Mouse (Mus musculus): ENCODE measurements around the gene Gm13694. TPM values are rescaled to one million over a fixed set of nuclear protein-coding genes. Genes with fewer than 3 reads are reported as not detected.
"Not testable (repeated sequence)": the region's sequence is repeated elsewhere in the genome, so short reads cannot be mapped to it uniquely, and the experiment has no call there.

The Gm13694 gene
- polyA plus RNA-seq (2015; fragmentation: Nextera tagmentation; extraction: Ambion mirVana): not detected in 2 replicates

- not testable (repeated sequence) for H3K9me3 ChIP-seq; H3K4me2 ChIP-seq; H3K4me1 ChIP-seq (replicated peaks); H3K36me3 ChIP-seq; H3K4me3 ChIP-seq; ATAC-seq (ENCODE audit: low FRiP score, low read depth); H3K27ac ChIP-seq (replicated peaks); H3K27me3 ChIP-seq; H3K9ac ChIP-seq
- WGBS: no CpG with 5 or more reads among the region's 6 CpGs
Measured at GRCm38 (mm10) chr2:83978633-83979032, at the start of gene Gm13694. Gene Gm13694 (plus strand): TSS chr2:83978933.

- Histone ChIP-seq H3K9me3 (no peaks in the 10 kb centered on the region), H3K27me3 (no peaks in the 10 kb centered on the region), H3K4me3 (no peak overlapping the region), H3K9ac (no peak overlapping the region), H3K27ac (replicated peaks) (no peak overlapping the region), H3K4me2 (no peak overlapping the region), H3K36me3 (no peaks in the 10 kb centered on the region), H3K4me1 (replicated peaks) (no peaks in the 10 kb centered on the region)
- ATAC-seq (ENCODE audit: low FRiP score, low read depth): no peak
- WGBS: 63% methylated on average over 2 of the region's 2 CpGs
Measured at GRCm38 (mm10) chr2:83929478-83930088, 49.1 kb upstream of the Gm13694 start.

GRCm38 (mm10) chr2:83940931-83941361, 37.8 kb upstream of the Gm13694 start, which contains the start of gene Zswim2:
Gene Zswim2 (minus strand): TSS chr2:83941228.
- peak; percentile 99 for ATAC-seq (ENCODE audit: low FRiP score, low read depth)
- 0 out of 2 replicates have a peak within 1 kb of the TSS, but pooled peaks have one; percentile 2 for H3K9ac ChIP-seq
- H3K27ac ChIP-seq (replicated peaks): 0 out of 2 replicates have a peak within 1 kb of the TSS, but pooled peaks have one; percentile 3
- no peaks in the 10 kb centered on the region for H3K9me3 ChIP-seq
- under 1% methylated on average over 20 of the region's 20 CpGs for WGBS
- no peaks in the 10 kb centered on the region for H3K27me3 ChIP-seq
- no peaks in the 10 kb centered on the region for H3K36me3 ChIP-seq
- H3K4me3 ChIP-seq: peak within 1 kb of the TSS; percentile 38
- H3K4me2 ChIP-seq: peak within 1 kb of the TSS; percentile 80
- H3K4me1 ChIP-seq (replicated peaks): peaks cover 4% of the 10 kb centered on the region; the same call in 1 of the 2 replicates

- Histone ChIP-seq H3K27ac (replicated peaks) (no peak overlapping the region), H3K4me1 (replicated peaks) (peaks cover 4% of the 10 kb centered on the region; the same call in 1 of the 2 replicates), H3K27me3 (no peaks in the 10 kb centered on the region), H3K9me3 (no peaks in the 10 kb centered on the region), H3K9ac (no peak overlapping the region), H3K4me3 (peak overlapping the region; percentile 38), H3K36me3 (no peaks in the 10 kb centered on the region), H3K4me2 (peak overlapping the region; percentile 80)
- 35% methylated on average over 3 of the region's 3 CpGs for WGBS
- ATAC-seq (ENCODE audit: low FRiP score, low read depth): peak; percentile 39; the same call in 1 of the 2 replicates
Measured at GRCm38 (mm10) chr2:83941378-83941777, 37.4 kb upstream of the Gm13694 start.

- Histone ChIP-seq H3K4me1 (replicated peaks) (peaks cover 4% of the 10 kb centered on the region; the same call in 1 of the 2 replicates), H3K27me3 (no peaks in the 10 kb centered on the region), H3K27ac (replicated peaks) (no peak overlapping the region), H3K4me3 (no peak overlapping the region), H3K4me2 (no peak overlapping the region), H3K9ac (no peak overlapping the region), H3K36me3 (no peaks in the 10 kb centered on the region), H3K9me3 (no peaks in the 10 kb centered on the region)
- WGBS: 77% methylated on average over 4 of the region's 4 CpGs
- ATAC-seq (ENCODE audit: low FRiP score, low read depth): no peak
Measured at GRCm38 (mm10) chr2:83941792-83942191, 36.9 kb upstream of the Gm13694 start.

GRCm38 (mm10) chr2:83955393-83955792, 23.3 kb upstream of the Gm13694 start, which contains the start of gene Gm13698:
Gene Gm13698 (plus strand): TSS chr2:83955693.
- not testable (repeated sequence) for H3K4me1 ChIP-seq (replicated peaks); H3K36me3 ChIP-seq; H3K4me2 ChIP-seq; H3K4me3 ChIP-seq; H3K9me3 ChIP-seq; H3K27me3 ChIP-seq; H3K9ac ChIP-seq; H3K27ac ChIP-seq (replicated peaks); ATAC-seq (ENCODE audit: low FRiP score, low read depth)
- WGBS: no CpG with 5 or more reads among the region's 6 CpGs

GRCm38 (mm10) chr2:83961203-83961602, 17.5 kb upstream of the Gm13694 start, which contains the start of gene Gm13693:
Gene Gm13693 (plus strand): TSS chr2:83961503.
- not testable (repeated sequence) for H3K27me3 ChIP-seq; H3K36me3 ChIP-seq; H3K27ac ChIP-seq (replicated peaks); H3K9ac ChIP-seq; H3K4me1 ChIP-seq (replicated peaks); H3K4me3 ChIP-seq; H3K4me2 ChIP-seq; H3K9me3 ChIP-seq; ATAC-seq (ENCODE audit: low FRiP score, low read depth)
- no CpG with 5 or more reads among the region's 6 CpGs for WGBS

GRCm38 (mm10) chr2:83967013-83967412, 11.7 kb upstream of the Gm13694 start, which contains the start of gene Gm13695:
Gene Gm13695 (plus strand): TSS chr2:83967313.
- ATAC-seq (ENCODE audit: low FRiP score, low read depth); H3K36me3 ChIP-seq; H3K27ac ChIP-seq (replicated peaks): not testable (repeated sequence)

GRCm38 (mm10) chr2:83972823-83973222, 5.9 kb upstream of the Gm13694 start, which contains the start of gene Gm13696:
Gene Gm13696 (plus strand): TSS chr2:83973123.
- not testable (repeated sequence) for H3K4me1 ChIP-seq (replicated peaks); H3K9ac ChIP-seq; H3K27ac ChIP-seq (replicated peaks); ATAC-seq (ENCODE audit: low FRiP score, low read depth); H3K4me3 ChIP-seq; H3K27me3 ChIP-seq; H3K36me3 ChIP-seq; H3K9me3 ChIP-seq; H3K4me2 ChIP-seq
- no CpG with 5 or more reads among the region's 6 CpGs for WGBS

More at GRCm38 (mm10) chr2:83967013-83967412, 11.7 kb upstream of the Gm13694 start, which contains the start of gene Gm13695:
- H3K4me3 ChIP-seq; H3K4me1 ChIP-seq (replicated peaks); H3K27me3 ChIP-seq; H3K9me3 ChIP-seq; H3K4me2 ChIP-seq; H3K9ac ChIP-seq: not testable (repeated sequence)
- no CpG with 5 or more reads among the region's 6 CpGs for WGBS

GRCm38 (mm10) chr2:83984443-83984842, 5.7 kb downstream of the Gm13694 start, which contains the start of gene Gm13697:
Gene Gm13697 (plus strand): TSS chr2:83984743.
- H3K4me2 ChIP-seq; H3K9ac ChIP-seq; H3K9me3 ChIP-seq; H3K27me3 ChIP-seq; H3K36me3 ChIP-seq; ATAC-seq (ENCODE audit: low FRiP score, low read depth); H3K27ac ChIP-seq (replicated peaks); H3K4me3 ChIP-seq; H3K4me1 ChIP-seq (replicated peaks): not testable (repeated sequence)
- no CpG with 5 or more reads among the region's 6 CpGs for WGBS

GRCm38 (mm10) chr2:83990253-83990652, 11.5 kb downstream of the Gm13694 start, which contains the start of gene Gm13691:
Gene Gm13691 (plus strand): TSS chr2:83990553.
- H3K27me3 ChIP-seq; H3K4me2 ChIP-seq; H3K9ac ChIP-seq; H3K4me3 ChIP-seq; H3K36me3 ChIP-seq; ATAC-seq (ENCODE audit: low FRiP score, low read depth); H3K27ac ChIP-seq (replicated peaks); H3K4me1 ChIP-seq (replicated peaks); H3K9me3 ChIP-seq: not testable (repeated sequence)
- WGBS: no CpG with 5 or more reads among the region's 6 CpGs

GRCm38 (mm10) chr2:83993639-83994255, 15.0 kb downstream of the Gm13694 start:
- H3K4me3 ChIP-seq; ATAC-seq (ENCODE audit: low FRiP score, low read depth); H3K9ac ChIP-seq; H3K27me3 ChIP-seq; H3K4me1 ChIP-seq (replicated peaks); H3K27ac ChIP-seq (replicated peaks); H3K4me2 ChIP-seq; H3K9me3 ChIP-seq; H3K36me3 ChIP-seq: not testable (repeated sequence)
- WGBS: 70% methylated on average over 8 of the region's 9 CpGs

Measured in hindbrain, embryonic 15.5 days (tissue).